Mouse (Mus musculus) kidney, adult 2 months (tissue): ENCODE measurements at regions not wholly inside any gene's neighbourhood (a gene's known extent, or its start where the extent isn't known, plus 50 kb on each side); places are given as distances from the start of the nearest gene placed in this dataset.
"Not testable (repeated sequence)": the region's sequence is repeated elsewhere in the genome, so short reads cannot be mapped to it uniquely, and the experiment has no call there.

Experiments used
- CTCF ChIP-seq: fragments of 200-500 bp; conservative IDR thresholded peaks from 2 replicates; pipeline ENCODE4 v1.5.1; 2011; ENCODE audit warnings: low read depth, mild to moderate bottlenecking, control low read depth, low read length, moderate library complexity, mixed read lengths; ENCODE audit not compliant: insufficient read depth, insufficient read length
- POLR2A ChIP-seq: fragments of 200-500 bp; IDR thresholded peaks from one replicate; pipeline ENCODE4 v1.6.1; 2011; ENCODE audit warnings: low read depth, low read length, control low read depth

- TF ChIP-seq CTCF, POLR2A: not testable (repeated sequence)
These were observed 53.7 kb upstream of the Spata13 start for GRCm38 (mm10) chr14:60580131-60580530.
